Mouse (Mus musculus): Measurements from ENCODE around the gene Tprkb. TPM values are rescaled to one million over a fixed set of nuclear protein-coding genes. Genes with fewer than 3 reads are reported as not detected.
"Not testable (repeated sequence)": the region's sequence is repeated elsewhere in the genome, so short reads cannot be mapped to it uniquely, and the experiment has no call there.

Gene Tprkb
- polyA plus RNA-seq, 1 experiment = 124 TPM

- Histone ChIP-seq H3K4me1 (ENCODE audit: control insufficient read depth, insufficient read depth, low read length) (no peaks in the 10 kb centered on the region), H3K27ac (ENCODE audit: insufficient read depth, low read length) (no peak overlapping the region), H3K4me3 (ENCODE audit: insufficient read depth, low read length) (no peak overlapping the region)
- TF ChIP-seq CTCF (IDR thresholded peaks at IDR 0.05; ENCODE audit: extremely low read depth, insufficient read depth, low read length) (no peak), POLR2A (IDR thresholded peaks at IDR 0.05; ENCODE audit: extremely low read depth, insufficient read depth, low read length) (no peak)
Observed at GRCm38 (mm10) chr6:85935646-85936045, 24.0 kb downstream of the Tprkb start.

- 0 out of 2 replicates have a peak overlapping the region, but pooled peaks have one; percentile 45 for H3K27ac ChIP-seq (ENCODE audit: insufficient read depth, low read length)
- peak overlapping the region; percentile 47 for H3K4me3 ChIP-seq (ENCODE audit: insufficient read depth, low read length)
- H3K4me1 ChIP-seq (ENCODE audit: control insufficient read depth, insufficient read depth, low read length) = not testable (repeated sequence)
- peak; percentile 52 for TF ChIP-seq POLR2A (IDR thresholded peaks at IDR 0.05; ENCODE audit: extremely low read depth, insufficient read depth, low read length)
Observed at GRCm38 (mm10) chr6:85936508-85937465, 25.1 kb downstream of the Tprkb start.

- no peak for TF ChIP-seq POLR2A (IDR thresholded peaks at IDR 0.05; ENCODE audit: extremely low read depth, insufficient read depth, low read length)
- TF ChIP-seq CTCF (IDR thresholded peaks at IDR 0.05; ENCODE audit: extremely low read depth, insufficient read depth, low read length) = no peak
Observed at GRCm38 (mm10) chr6:85938701-85939100, 27.0 kb downstream of the Tprkb start.

DNA sequence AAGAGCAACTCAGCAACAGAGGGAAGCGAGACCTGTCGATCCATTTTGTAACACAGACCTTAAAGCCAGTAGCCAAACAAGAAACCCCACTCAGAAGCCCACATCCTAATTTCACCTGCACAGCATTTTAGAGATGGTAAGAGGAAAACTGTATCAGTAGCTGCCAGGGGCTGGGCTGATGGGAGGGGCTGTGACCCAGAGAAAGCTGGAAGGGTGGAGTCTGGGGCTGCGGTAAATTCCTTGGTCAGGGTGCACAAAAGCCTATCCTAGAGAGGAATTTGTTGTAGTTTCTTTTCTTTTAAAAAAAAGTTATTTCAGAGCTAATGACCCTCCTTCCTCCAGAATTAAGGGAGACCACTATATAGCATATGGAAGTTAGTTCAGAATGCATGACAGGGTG, 30.8 kb downstream of the Tprkb start:
- no peaks in the 10 kb centered on the region for H3K4me1 ChIP-seq (ENCODE audit: control insufficient read depth, insufficient read depth, low read length)
- no peak overlapping the region for H3K4me3 ChIP-seq (ENCODE audit: insufficient read depth, low read length)
- no peak overlapping the region for H3K27ac ChIP-seq (ENCODE audit: insufficient read depth, low read length)
- TF ChIP-seq CTCF (IDR thresholded peaks at IDR 0.05; ENCODE audit: extremely low read depth, insufficient read depth, low read length) = no peak
- no peak for TF ChIP-seq POLR2A (IDR thresholded peaks at IDR 0.05; ENCODE audit: extremely low read depth, insufficient read depth, low read length)

More at GRCm38 (mm10) chr6:85938701-85939100, 27.0 kb downstream of the Tprkb start:
- H3K4me3 ChIP-seq (ENCODE audit: insufficient read depth, low read length) = no peak overlapping the region
- no peaks in the 10 kb centered on the region for H3K4me1 ChIP-seq (ENCODE audit: control insufficient read depth, insufficient read depth, low read length)
- H3K27ac ChIP-seq (ENCODE audit: insufficient read depth, low read length) = no peak overlapping the region

- Histone ChIP-seq H3K27ac (ENCODE audit: insufficient read depth, low read length) (no peak overlapping the region), H3K4me3 (ENCODE audit: insufficient read depth, low read length) (no peak overlapping the region), H3K4me1 (ENCODE audit: control insufficient read depth, insufficient read depth, low read length) (no peaks in the 10 kb centered on the region)
- TF ChIP-seq CTCF (IDR thresholded peaks at IDR 0.05; ENCODE audit: extremely low read depth, insufficient read depth, low read length) (no peak), POLR2A (IDR thresholded peaks at IDR 0.05; ENCODE audit: extremely low read depth, insufficient read depth, low read length) (no peak)
Observed at GRCm38 (mm10) chr6:85948549-85948948, 36.9 kb downstream of the Tprkb start.

- H3K4me3 ChIP-seq (ENCODE audit: insufficient read depth, low read length) = no peak overlapping the region
- TF ChIP-seq POLR2A (IDR thresholded peaks at IDR 0.05; ENCODE audit: extremely low read depth, insufficient read depth, low read length) (no peak), CTCF (IDR thresholded peaks at IDR 0.05; ENCODE audit: extremely low read depth, insufficient read depth, low read length) (no peak)
- H3K27ac ChIP-seq (ENCODE audit: insufficient read depth, low read length) = no peak overlapping the region
- H3K4me1 ChIP-seq (ENCODE audit: control insufficient read depth, insufficient read depth, low read length) = peaks cover 4% of the 10 kb centered on the region; the same call in 1 of the 2 replicates
Observed at GRCm38 (mm10) chr6:85957581-85957980, 45.9 kb downstream of the Tprkb start.

GRCm38 (mm10) chr6:85961101-85962091, 49.7 kb downstream of the Tprkb start, which contains the start of gene Dusp11:
Gene Dusp11 (minus strand): TSS chr6:85961667.
- H3K4me1 ChIP-seq (ENCODE audit: control insufficient read depth, insufficient read depth, low read length) = peaks cover 4% of the 10 kb centered on the region; the same call in 1 of the 2 replicates
- H3K27ac ChIP-seq (ENCODE audit: insufficient read depth, low read length) = peak within 1 kb of the TSS; percentile 90
- TF ChIP-seq CTCF (IDR thresholded peaks at IDR 0.05; ENCODE audit: extremely low read depth, insufficient read depth, low read length) (no peak), POLR2A (IDR thresholded peaks at IDR 0.05; ENCODE audit: extremely low read depth, insufficient read depth, low read length) (peak; percentile 94)
- peak within 1 kb of the TSS; percentile 78 for H3K4me3 ChIP-seq (ENCODE audit: insufficient read depth, low read length)

DNA sequence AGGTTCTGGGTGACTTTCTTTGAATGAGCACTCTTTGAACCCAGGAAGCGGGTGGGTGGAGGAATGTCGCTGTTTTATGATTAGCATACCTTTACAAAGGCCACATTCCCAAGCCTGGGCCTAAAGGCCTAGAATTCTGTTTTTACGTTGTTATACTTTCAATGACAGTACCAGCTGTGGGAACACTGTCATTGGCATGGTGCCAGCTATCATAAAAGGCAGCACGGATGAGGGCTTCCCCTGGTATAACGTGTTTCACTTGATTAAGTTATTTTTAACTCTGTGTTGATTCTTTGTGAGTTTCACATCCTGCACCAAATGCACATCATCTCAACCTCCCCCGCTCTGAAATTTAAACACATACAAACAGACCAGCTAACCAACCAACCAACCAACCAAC, 54.4 kb downstream of the Tprkb start:
- not testable (repeated sequence) for H3K27ac ChIP-seq (ENCODE audit: insufficient read depth, low read length); H3K4me3 ChIP-seq (ENCODE audit: insufficient read depth, low read length); H3K4me1 ChIP-seq (ENCODE audit: control insufficient read depth, insufficient read depth, low read length)

DNA sequence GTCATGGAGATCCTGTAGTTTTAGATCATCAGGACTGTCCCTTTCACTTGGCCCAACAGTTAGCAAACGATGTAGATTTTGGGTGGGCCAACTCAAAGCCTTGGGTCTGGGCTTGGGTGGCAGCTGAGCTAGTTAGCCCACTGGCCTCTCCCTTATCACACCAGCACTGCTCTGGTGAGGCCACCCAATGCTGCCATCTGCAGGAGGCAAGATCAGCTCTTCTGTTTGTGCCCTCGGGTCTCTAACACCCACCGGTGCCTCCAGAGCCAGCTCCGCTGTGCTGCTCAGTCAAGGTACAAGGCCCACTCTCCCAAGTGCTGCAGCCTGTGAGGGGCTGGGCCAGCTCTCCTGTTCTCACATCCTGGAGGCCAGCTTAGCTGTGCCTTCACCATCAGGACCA, 55.0 kb downstream of the Tprkb start:
- Histone ChIP-seq H3K27ac (ENCODE audit: insufficient read depth, low read length) (no peak overlapping the region), H3K4me1 (ENCODE audit: control insufficient read depth, insufficient read depth, low read length) (peaks cover 1% of the 10 kb centered on the region; the same call in 1 of the 2 replicates), H3K4me3 (ENCODE audit: insufficient read depth, low read length) (no peak overlapping the region)
- TF ChIP-seq CTCF (IDR thresholded peaks at IDR 0.05; ENCODE audit: extremely low read depth, insufficient read depth, low read length) = no peak
- TF ChIP-seq POLR2A (IDR thresholded peaks at IDR 0.05; ENCODE audit: extremely low read depth, insufficient read depth, low read length) = no peak
